Mouse (Mus musculus) kidney, postnatal 36 days (tissue): ENCODE measurements around the gene Bmp3.

ENCODE experiments used
- DNase-seq, 2 experiments: peaks; one replicate each; pipeline ENCODE4 v3.0.0; 2021 to 2022; ENCODE audit warnings: mixed read lengths in 2 of 2

Gene Bmp3

DNA sequence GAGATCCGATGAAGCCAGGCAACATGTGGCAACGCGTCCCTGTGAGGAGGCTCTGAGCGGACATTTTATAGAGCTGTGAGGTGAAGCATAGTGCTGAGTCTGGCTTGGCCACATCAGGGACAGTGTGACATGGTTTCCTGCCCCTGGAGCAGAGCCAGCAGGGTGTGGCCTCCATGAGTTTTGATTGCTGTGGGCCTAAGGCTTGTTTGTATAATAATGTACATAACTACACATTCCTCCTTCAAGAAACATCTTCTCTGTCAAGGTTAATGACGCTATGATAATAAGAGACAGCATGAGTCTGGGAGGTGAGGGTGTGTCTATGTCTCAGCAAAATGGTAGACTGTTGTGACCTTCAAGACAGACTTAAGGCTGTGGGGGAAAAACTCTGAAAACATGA is 64.5 kb downstream of the Bmp3 start:
- DNase-seq = no peak

DNA sequence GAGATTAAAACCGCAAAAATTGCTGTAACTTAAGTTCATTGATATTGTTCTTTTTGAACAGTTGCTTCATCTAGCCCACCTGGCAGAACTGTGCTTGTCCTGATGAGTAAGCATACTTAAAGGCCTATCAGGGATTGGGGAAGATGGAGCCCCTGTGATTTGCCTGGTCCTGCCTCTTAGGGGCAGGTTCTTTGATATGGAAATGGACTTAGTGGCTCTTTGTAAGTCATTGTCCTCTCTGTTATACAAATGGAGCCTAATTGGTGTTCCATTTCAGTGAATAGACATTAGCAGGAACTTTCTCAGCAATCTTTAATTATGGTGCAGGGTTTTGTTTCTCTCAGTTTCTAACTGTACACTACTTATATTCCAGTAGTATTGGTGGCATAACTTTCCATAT is 67.4 kb downstream of the Bmp3 start:
- no peak for DNase-seq

GRCm38 (mm10) chr5:98922921-98923320 is 68.7 kb downstream of the Bmp3 start:
- no peak for DNase-seq
